Mouse (Mus musculus) brain, adult 2 months (tissue): ENCODE measurements at regions not wholly inside any gene's neighbourhood (a gene's known extent, or its start where the extent isn't known, plus 50 kb on each side); places are given as distances from the start of the nearest gene placed in this dataset.

Source experiments
- DNase-seq: peaks from one replicate; pipeline ENCODE4 v3.0.0; 2011; ENCODE audit warnings: low read depth, low spot score

DNA sequence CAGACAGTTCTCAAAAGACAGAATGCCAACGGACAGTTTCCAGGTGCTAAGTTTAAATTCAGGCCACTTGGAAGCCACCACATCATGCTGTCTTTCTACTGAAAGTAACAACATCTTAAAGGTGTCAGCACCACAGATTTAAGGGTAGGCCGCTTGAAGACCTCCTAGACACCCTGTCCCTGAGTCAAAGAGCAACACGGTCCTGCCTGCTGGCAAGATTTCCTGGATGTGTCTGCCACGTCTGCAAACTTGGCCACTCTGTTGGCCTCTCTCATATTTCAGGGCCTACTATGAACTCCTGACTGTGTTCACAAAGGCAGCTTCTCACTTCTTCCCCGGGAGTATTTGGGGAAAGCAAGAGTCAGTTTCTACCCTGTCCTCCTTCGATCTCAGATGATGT is 194.7 kb upstream of the Esrrg start:
- no peak for DNase-seq

DNA sequence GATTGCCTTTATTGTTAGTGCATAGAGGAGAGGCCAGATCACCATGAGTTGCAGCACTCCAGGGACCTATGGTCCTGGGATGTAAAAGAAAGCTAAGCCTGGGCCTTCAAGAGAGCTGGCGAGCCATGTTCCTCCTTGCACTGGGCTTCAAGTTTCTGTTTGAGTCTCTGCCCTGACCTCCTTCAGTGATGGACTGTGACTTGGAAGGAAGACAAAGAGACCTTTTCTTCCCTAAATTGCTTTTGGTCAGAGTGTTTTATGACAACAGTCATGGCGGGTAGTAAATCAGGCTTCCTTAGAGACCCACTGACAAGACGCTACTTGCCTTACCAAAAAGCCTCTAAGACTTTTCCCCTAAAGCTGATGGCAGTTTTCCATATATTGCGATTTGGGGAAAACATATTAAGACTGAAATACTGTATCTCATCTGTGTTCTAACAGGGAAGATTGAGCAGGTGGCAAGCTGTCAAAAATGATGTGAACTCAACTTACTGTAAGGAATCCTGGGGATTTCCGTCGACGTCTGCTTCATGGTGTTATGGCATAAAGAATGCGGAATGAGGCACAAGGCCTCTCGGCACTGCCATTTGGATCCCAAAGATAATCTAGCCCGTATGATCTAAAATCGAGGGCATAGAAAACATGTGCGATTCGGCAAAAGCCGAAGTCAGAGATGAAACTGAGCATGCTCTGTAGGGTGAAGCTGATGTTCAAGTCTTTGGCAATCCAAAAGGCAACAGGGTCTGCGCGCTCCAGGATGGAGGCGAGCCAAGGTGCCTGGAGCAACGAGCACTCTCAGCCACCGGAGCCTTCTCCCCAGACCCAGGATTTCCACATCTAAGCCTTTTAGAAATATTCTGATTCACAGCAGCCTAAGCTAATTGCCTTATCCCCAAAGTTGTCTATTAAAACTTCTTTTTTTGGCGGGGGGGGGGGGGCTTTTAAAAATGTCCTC is 190.1 kb upstream of the Esrrg start:
- DNase-seq: no peak

DNA sequence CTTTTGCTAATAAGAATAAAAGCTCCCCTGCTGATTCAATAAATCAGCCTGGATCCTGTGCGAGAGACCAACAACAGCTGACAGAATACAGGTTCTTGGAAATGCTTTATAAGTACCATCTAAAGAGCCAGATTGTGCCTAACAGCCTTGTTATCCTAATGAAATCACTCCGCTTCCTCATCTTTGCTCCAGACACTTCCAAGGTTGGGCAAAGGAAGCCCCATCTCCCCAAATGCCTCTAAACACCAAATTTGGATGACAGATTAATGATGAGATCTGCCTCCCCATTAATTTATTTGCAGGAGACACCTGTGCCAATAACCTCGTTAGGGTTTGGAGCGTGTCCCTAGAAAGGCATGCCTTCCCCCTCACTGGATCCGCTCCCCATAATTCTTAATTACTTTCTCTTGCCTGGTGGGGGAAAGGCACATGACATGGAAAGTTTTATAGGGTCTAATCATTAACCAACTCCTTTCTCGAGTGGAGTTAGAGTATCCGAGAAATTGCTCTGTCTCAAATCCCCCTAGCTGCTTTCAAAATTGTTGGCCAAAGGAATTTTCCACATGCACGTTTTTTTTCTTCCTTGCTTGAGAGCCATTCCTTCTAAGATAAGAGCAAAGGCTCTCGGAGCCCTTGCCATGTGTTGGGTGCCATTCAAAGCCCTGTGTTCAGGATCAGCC is 179.9 kb upstream of the Esrrg start:
- DNase-seq: no peak

DNA sequence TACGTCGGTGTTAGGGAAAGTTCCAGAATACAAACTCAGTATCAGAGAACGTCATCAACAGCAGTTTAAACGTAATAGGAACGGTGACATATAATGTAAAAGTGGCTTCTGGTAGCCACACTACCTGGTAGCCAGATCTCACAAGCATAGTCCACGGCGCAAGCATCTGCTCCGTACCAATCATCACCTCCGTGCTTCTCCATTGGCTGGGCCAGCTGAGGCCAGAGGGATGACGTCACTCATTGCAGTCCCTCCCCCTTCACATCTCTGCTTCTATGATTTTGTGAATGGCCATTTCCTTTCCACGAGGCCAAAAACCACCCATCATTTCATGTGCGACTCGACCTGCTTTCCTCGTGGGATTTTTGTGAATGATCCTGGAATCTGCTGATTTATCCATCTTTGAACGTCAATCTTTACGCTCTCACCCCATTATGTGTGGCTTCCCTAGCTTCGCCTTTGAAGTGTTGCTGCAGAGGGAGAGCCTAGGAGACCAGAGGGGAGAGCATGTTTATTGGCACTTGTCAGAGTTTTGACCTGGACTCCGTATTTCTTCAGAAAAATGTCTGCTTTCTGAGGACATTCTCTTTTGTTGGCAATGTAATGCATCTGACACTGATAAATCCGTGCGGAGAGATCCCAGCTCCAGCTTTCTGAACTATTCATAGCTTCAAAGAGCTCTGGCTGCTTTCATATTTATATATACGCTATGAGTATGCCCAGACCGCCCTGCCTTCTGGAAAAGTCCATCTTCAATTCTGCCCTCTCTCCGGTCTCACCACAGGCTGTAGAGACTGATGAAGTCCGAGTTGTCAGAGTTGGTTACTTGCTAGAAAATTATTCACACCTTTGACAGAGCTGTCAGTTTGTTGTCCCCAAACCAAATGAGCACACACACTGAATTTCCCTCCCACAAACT is 174.6 kb upstream of the Esrrg start:
- no peak for DNase-seq

DNA sequence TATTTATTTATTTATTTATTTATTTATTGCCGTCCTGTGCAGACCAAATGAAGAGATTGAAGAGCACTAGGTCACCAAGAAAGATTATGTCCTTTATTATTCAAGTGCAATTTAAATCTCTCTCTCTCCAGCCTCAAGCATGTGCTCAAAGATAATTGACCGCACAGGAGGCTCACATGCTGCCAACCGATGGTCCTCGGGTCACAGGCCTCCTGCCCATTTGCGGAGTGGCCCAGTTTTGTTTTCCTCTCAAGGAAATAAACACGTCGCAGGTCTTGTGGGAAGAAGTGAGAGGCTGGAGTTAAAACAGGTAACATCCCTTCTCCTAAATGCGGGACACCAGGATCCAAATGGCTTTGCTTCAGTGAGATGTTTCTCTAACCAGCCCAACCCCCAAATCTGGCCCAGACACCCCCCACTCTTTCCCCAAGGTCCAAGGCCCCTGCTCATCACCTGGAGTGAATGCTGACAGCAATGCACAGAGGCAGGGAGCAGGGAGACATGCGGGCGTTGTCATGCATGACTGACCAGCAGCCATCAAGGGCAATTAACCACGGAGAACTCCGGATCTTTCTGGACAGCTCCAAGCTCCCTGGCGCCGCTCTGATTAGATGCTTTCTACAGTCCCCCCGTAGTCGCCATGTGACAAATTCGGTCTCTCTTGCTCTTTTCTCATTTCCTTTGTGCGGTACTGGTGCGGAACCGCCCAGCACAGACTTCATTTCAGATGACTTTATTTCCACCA is 169.2 kb upstream of the Esrrg start:
- DNase-seq: peak; percentile 28

DNA sequence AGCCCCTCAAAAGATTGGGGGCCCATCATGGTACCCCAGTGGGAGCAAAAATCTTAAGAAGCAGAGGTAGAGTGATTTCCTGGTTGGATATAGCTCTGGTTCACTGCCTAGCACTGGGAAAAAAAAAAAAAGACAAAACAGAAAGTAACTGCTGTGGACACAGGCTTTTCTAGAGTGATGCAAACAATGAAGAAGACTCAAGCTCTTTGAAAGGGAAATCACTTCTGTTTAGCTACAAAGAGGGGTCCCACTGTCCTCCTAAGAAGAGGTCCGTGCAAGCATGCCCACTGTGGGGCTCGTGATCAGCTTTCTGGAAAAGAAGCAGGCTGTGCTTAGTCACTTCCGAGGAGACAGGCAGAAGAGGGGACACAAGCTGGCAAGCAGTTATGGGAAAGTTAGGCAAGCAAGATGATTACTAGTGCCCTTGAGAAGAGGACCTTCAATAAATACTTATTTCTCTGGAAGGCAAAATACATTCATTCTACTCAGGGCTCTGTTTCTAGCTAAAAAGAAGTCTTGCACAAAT is 166.9 kb upstream of the Esrrg start:
- DNase-seq: peak; percentile 4

DNA sequence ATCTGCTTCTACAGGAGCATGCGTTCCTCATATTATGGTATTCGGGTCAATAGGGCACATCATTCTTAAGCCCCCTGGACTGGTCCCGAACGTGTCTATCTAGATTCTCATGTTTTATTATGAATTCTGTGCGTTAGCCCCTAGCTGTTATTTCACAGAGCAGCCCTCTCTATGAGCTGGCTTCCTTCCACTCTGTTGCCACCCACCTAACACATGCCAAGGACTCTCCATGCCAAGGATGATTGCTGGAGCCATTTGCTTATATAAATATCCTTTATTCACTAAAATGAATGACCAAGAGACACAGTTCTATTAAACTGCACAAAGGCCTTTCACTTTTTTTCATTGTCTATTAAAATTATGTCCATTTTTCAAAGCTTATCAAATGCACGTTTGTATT is 162.1 kb upstream of the Esrrg start:
- peak; percentile 56 for DNase-seq

DNA sequence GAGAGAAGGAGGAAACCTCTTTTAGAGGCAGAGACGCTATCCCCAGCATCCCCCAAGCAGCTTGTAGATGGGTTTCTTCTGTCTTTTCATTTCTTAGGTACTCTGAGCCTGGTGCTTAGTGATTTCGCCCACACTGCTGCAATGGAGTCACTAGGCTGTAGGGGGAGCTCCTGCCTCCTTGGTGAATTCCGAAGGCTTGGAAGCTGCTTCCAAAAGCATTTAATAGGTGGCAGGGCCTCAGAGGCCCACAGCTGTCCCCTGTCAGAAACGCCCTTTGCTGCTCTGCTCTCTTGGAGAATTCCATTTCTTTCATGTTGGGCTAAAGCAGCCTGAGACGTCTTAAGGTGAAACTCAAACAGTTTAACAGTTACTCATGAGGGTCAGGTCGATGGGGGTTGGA is 160.4 kb upstream of the Esrrg start:
- DNase-seq: peak; percentile 85

DNA sequence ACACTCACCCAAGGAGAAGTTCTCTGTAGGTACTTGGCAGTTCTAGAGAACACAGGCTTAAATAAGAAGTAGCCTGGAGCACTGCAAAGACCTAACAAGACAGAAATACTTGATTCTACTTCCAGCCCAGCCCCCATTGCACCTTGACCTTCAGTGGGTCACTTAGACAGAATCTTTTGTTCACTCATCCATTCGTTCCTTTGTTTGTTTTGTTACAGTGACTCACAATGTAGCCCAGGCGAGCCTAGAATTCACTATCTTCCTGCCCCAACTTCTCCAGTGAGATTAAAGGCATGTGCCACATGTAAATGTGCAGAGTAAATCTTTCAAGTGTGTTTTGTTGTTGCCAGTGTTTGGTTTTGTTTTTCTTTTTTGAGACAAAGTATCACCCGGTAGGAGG is 158.5 kb upstream of the Esrrg start:
- no peak for DNase-seq

DNA sequence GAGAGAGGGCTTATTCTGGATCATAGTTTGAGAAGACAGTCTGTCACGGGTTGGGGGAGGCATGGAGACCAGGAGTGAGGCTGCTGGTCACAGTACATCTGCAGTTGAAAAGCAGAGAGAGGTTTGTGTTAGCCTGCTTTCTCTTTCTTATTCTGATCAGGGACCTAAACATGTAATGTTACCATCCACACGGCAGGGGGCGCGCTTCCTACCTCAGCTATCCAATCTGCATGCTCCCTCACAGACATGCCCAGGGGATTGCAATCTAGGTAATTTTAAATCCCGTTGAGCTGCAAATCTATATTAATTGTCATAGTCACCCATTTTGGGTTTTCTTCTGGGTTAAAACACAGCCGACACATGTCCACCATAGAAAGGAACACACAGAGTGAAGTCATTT is 156.4 kb upstream of the Esrrg start:
- DNase-seq: peak; percentile 48

DNA sequence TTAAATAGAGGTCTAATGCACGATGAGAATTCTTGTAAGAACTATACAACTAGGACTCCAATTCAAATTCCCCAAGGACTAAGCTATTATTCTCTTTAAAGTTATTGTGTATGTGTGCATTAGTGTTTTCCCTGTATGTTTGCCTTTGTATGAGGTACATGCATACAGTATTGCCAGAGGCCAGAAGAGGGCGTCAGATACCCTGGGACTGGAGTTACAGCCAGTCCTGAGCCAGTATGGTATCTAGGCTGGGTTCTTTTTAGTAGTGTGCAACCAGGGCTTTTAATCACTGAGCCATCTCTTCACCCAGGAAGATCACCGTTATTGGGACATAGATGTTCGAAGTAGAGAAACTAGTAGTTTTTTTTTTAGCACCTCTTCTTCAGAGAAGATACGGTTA is 154.2 kb upstream of the Esrrg start:
- peak; percentile 36 for DNase-seq

DNA sequence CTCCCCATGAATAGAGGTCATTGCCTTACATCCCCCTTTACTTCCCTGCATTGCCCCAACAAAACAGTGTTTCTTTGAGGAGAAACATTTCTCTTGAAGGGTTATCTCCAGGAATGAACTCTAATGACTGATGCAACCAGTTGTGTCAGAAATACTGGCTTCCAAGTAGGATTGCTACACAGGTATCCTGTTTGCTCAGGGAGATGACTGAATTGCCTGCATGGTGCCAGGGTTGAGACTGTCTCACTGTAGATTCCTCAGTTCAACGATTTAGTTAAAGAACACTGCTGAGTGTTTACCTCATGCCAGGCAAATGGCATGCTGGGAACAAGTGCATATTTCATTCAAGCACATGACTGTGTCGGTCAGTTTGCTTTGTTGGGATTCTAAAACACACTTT is 123.8 kb upstream of the Esrrg start:
- DNase-seq: no peak

DNA sequence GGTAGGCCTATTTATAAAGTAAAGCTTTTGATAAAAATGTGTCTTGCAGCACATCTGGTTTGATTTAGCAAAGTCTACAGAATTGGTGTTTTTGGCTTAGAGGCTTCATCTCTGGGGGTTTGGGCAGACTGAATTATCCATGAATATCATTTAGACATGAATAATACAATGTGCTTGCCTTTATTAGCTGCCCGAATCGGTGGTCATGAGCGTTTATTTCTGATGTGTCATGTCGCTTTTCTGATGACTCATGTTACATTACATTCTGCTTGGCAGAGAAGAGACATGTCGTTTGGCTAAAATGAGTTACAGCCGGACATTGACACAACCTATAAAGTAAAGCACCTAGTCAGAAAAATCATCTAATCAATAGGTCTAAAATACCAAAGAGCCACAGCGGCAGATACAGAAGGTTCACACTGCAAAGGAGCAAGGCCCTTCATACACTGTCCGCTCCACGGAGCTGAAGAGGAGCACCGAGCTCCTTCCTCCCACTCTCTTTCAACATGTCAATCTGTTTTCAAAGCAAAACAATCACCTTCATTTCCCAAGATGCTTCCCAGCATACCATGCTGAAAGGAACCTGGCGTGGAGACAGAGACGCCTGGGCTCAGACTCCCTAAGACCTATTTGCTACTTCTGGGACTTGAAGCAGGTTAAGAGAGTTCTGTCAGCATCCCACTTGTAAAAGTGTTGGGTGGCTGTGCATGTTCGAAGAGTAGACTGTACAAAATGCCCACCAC is 120.5 kb upstream of the Esrrg start:
- DNase-seq: no peak

DNA sequence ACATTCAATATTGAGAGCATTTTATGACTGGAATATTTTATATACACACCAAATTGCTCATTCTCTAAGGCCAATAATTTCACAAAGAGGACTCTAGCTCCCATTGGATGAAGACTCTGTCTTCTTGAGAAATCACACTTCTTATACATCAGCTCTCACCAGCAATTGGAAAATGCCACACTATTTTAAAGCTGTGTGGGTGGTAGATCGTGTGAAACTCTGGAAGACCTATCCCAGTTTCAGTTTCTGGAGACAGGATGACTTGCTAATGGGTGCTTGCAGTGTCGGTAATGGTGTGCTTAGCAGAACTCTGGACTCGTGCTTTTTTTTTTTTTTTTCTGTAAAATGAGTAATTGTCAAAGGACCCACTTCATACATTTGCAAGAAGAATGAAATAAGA is 119.1 kb upstream of the Esrrg start:
- peak; percentile 75 for DNase-seq

DNA sequence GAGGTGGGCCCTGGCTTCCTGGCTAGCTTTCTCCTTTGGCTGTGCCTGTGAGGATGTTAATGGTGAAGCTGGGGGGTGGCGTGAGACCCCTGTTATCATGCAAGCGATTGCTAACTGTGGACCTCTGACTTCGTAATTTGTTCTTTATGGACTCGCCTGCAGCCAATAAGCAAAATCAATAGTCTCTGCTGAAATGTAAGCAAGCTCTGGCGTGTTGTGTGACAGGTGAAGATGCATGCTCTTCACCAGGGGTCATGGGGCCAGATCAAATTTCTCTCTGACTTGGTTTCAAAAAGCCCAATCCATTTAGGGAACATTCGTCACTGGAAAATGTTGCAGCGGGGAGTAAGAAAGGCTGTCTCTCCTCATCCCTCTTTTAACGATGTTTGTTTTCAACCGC is 103.2 kb upstream of the Esrrg start:
- no peak for DNase-seq

DNA sequence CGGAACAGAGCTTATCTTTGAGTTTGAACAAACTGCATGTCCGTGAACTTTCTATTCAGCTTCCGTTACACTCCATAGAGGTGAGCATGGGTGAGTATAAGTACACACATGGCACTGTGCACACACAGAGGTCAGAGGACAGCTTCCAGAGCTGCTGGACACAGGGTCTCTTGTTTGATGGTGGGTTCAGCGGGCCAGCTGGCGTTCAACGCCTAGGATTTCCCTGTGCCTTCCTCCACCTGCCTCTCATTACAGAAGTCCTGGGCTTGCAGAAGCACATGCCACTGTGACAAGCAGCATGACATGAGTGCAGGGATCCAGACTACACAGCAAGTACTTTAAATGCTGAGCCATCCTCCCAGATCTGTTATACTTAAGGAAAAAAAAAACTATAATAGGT is 101.4 kb upstream of the Esrrg start:
- no peak for DNase-seq

DNA sequence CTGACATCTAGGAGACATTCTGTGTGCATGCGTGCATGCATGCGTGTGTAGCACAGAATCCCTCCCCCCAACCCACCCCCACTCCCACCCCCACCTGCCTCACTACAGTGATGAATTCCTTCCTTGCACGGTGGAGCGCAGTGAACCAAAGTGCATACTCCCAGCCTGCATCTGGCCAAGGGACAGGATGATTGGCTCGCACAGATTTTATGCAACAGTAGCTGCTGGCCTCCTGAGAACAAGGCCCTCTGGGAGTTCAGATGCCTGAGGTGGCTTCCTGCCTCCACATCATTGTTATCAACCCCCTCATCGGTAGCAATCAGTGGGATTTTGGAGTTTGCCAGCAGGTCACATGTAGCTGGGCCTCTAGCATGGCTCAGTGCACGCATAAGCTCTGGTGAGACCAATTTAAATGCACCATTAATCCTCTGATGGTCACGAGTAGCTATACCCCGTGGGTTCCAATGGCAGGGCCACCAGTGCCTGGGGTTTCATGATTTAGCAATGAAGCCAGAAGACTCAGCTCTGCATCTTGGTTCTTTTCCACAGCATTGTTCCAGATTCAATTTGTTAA is 77.2 kb upstream of the Esrrg start:
- no peak for DNase-seq

DNA sequence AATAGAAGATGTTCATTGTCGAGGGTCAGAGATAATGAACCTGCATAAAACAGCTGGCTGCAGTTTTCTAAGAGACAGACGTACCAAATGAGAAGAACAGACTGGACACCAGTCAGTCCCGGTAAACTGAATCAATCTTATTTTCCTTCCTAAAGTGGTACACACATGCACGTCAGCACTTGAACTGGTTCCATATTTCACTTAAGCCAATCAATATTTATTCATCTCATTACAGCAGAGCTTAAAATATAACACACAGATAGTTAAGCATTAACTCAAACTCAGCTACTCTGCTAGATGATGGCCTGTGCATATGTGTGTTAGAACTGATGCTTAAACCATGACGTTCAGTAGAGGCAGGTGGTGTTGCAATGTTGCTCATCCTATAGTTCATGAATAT is 72.3 kb upstream of the Esrrg start:
- DNase-seq: no peak

DNA sequence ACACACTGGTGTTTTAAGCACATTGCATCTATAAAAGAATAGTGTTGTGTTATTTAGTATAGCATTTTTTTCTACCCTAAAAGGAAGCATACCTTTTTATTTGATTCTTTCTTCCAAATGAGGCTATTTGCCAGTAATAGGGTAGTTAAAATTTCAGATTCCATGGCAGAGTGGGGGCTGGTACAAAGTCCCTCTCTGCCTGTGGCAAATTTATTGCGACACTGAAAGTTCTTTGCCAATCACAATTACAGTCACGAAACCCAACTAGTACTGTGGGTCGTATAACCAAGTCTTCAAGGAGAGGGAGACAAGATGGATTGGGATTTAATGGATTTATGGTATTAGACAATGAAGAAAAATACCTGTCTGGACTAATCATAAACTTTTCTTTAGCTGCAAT is 51.9 kb upstream of the Esrrg start:
- no peak for DNase-seq
